Mouse (Mus musculus) liver, embryonic 14.5 days (tissue): Measurements from ENCODE around the gene Mrpl37. TPM values are rescaled to one million over a fixed set of nuclear protein-coding genes. Genes with fewer than 3 reads are reported as not detected.

Experiments
- ATAC-seq: fragments of 200-750 bp; cut with Nextera tagmentation; 2 replicates; pipeline ENCODE4 v1.8.0; 2017; ENCODE audit warnings: moderate number of reproducible peaks, mild to moderate bottlenecking, moderate library complexity; ENCODE audit not compliant: insufficient read depth
- DNase-seq, 3 experiments: peaks; one replicate each; pipeline ENCODE4 v3.0.0-alpha.2; 2012 to 2013; ENCODE audit warnings: low read depth in 3 of 3, low spot score in 3 of 3
- H3K27ac ChIP-seq: fragments of 300-500 bp; sonication (generic); 2 replicates; pipeline ENCODE4 v1.5.1; 2014; ENCODE audit warnings: moderate library complexity, mild to moderate bottlenecking, control low read depth, inconsistent platforms
- H3K27me3 ChIP-seq: fragments of 300-500 bp; sonication (generic); 2 replicates; pipeline ENCODE4 v1.6.1; 2014; ENCODE audit warnings: mild to moderate bottlenecking, low read length, moderate library complexity; ENCODE audit not compliant: control insufficient read depth, insufficient read depth
- H3K36me3 ChIP-seq: fragments of 300-500 bp; sonication (generic); replicated peaks from 2 replicates; pipeline ENCODE4 v1.6.1; 2014; ENCODE audit warnings: low read depth; ENCODE audit not compliant: control insufficient read depth, insufficient read depth
- H3K4me1 ChIP-seq, 2 experiments: fragments of 200-500 bp in 1 of 2; fragments of 300-500 bp in 1 of 2; sonication (generic) in 1 of 2; replicated peaks; 2 replicates each; pipeline ENCODE4 v1.6.1; 2012 to 2014; ENCODE audit warnings: antibody characterized with exemption in 1 of 2, inconsistent platforms in 1 of 2, low read length in 1 of 2; ENCODE audit not compliant: control insufficient read depth in 2 of 2, insufficient read depth in 2 of 2
- H3K4me2 ChIP-seq: fragments of 300-500 bp; sonication (generic); 2 replicates; pipeline ENCODE4 v1.6.1; 2014; ENCODE audit warnings: low read depth, mild to moderate bottlenecking, control low read depth, moderate library complexity
- H3K4me3 ChIP-seq, 2 experiments: fragments of 200-500 bp in 1 of 2; fragments of 300-500 bp in 1 of 2; sonication (generic) in 1 of 2; 2 replicates each; pipeline ENCODE4 v1.5.1; 2012 to 2014; ENCODE audit warnings: low read depth in 2 of 2, low read length in 2 of 2, mild to moderate bottlenecking in 2 of 2, control low read depth in 1 of 2, inconsistent platforms in 1 of 2, moderate library complexity in 1 of 2; ENCODE audit not compliant: insufficient read depth in 1 of 2
- H3K9ac ChIP-seq: fragments of 300-500 bp; sonication (generic); replicated peaks from 2 replicates; pipeline ENCODE4 v1.6.1; 2014; ENCODE audit warnings: mild to moderate bottlenecking, control low read depth, moderate library complexity
- H3K9me3 ChIP-seq: fragments of 300-500 bp; sonication (generic); 2 replicates; pipeline ENCODE4 v1.6.1; 2016; ENCODE audit warnings: low read length, mixed read lengths; ENCODE audit not compliant: control insufficient read depth
- CTCF ChIP-seq: IDR thresholded peaks from 2 replicates; pipeline ENCODE4 v1.5.1; 2016; ENCODE audit warnings: antibody characterized with exemption, low read depth, control low read depth
- EP300 ChIP-seq: IDR thresholded peaks from 2 replicates; pipeline ENCODE4 v1.6.1; 2016; ENCODE audit warnings: antibody characterized with exemption, low read depth
- WGBS: fragments of 180-500 bp; shearing (Covaris S2); extraction: QIAGEN DNeasy Blood & Tissue Kit; methylation state at CpG from one replicate; pipeline ENCODE4 v1.1.7; 2014; ENCODE audit not compliant: insufficient replicate concordance; 5-methylcytosine and 5-hydroxymethylcytosine counted together
- polyA plus RNA-seq, 2 experiments: library from polyadenylated mRNA; depleted of rRNA in 1 of 2; stranded (reverse) in 1 of 2; unstranded in 1 of 2; fragments of >200 nt; fragmentation: Nextera tagmentation in 1 of 2; extraction: Ambion mirVana in 1 of 2; gene quantifications; 2 replicates each; pipeline versions ENCODE4 v1.2.1 to v1.2.3; 2012 to 2014

The Mrpl37 gene
- polyA plus RNA-seq, 2 experiments = 36.4 to 57.9 TPM

DNA sequence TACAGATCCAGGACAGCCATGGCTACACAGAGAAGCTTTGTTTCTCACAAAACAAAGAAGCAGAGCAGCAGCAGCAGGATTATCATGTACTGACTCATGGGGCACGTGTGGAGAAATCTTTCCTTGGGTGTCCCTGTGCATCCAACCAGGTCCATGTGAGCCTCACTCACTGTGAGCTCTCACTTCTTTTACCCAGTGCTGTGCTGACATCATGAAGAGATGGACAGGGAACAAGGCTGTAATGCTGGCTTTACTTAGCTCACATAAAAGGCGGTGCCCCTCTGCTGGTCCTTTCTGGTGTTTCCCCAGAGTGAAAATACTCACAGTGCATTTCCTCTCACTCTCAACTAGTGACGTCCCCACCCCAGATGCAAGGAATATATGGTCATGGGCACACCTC, 45.2 kb downstream of the Mrpl37 start:
- no peak for TF ChIP-seq EP300
- no peak for TF ChIP-seq CTCF
- Histone ChIP-seq H3K4me1 (peaks cover 0 to 8% of the 10 kb centered on the region in 2 experiments; a peak in 2 of 4 replicates), H3K27me3 (no peaks in the 10 kb centered on the region), H3K36me3 (no peaks in the 10 kb centered on the region), H3K27ac (no peak overlapping the region), H3K4me2 (no peak overlapping the region), H3K4me3 (no peak overlapping the region), H3K9ac (no peak overlapping the region), H3K9me3 (no peaks in the 10 kb centered on the region)
- ATAC-seq (no peak; the same call in 1 of the 2 replicates), DNase-seq (no peak)
- 69% methylated on average over 3 of the region's 3 CpGs for WGBS

DNA sequence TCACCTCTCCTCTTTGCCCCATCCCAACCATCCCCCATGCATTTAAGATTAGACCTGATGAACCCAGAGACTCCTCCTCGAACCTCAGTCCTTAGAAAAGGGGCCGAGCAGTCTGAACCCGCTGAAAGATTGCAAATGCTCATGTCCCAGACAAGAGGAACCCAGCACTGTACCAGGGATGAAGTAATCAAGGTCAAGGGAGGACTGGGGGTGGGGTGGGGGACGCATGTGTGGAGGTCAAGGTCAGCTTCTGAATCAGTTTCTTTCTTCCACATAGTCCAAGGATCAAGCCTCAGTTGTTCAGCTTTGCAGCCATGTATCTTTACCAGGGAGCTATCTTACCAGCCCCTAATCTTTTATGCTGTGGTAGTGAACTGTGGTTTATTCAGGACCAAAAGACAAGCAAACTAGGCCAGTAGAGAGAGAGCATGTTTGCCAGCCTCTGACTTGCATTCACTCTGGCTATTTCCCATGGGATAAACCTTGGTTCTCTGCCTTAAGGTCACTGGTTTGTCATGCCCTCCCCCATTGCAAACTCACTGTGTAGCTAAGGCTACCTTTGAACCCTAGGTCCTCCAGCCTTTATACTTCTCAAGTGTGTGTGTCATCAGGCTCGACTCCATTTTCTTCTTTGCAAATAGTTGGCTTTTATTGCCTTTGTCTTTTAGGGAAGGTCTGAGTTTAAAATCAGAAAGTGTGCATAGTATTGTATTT, 46.2 kb downstream of the Mrpl37 start:
- 64% methylated on average over 5 of the region's 5 CpGs for WGBS
- no peaks in the 10 kb centered on the region for H3K9me3 ChIP-seq
- H3K9ac ChIP-seq = no peak overlapping the region
- DNase-seq (no peak), ATAC-seq (no peak)
- H3K4me1 ChIP-seq = peaks cover 0 to 8% of the 10 kb centered on the region in 2 experiments; a peak in 2 of 4 replicates
- TF ChIP-seq EP300 = no peak
- TF ChIP-seq CTCF = no peak
- H3K36me3 ChIP-seq = no peaks in the 10 kb centered on the region
- no peak overlapping the region for H3K27ac ChIP-seq
- H3K4me3 ChIP-seq = no peak overlapping the region
- no peak overlapping the region for H3K4me2 ChIP-seq
- no peaks in the 10 kb centered on the region for H3K27me3 ChIP-seq

DNA sequence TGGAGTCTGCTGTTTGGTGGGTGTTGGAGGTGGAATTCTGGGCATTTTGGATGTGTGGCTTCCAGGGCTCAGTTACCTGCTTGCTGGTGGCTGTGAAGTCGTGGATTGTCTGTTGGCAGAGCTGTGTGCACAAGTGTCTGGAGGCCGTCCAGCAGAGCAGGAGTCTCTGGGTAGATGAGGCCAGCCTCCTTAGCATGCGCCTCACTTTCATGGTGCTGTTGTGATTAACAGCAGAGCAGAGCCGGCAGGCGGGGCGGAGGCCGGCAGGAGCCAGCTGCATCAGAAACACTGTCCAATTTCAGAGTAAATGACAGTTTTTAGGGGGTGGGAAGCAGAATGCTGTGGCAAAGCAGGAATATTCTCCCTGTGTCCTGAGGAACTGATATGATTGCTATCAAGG, 47.6 kb downstream of the Mrpl37 start:
- no peak for DNase-seq
- Histone ChIP-seq H3K27me3 (no peaks in the 10 kb centered on the region), H3K9ac (no peak overlapping the region), H3K9me3 (no peaks in the 10 kb centered on the region), H3K36me3 (no peaks in the 10 kb centered on the region), H3K4me2 (no peak overlapping the region), H3K4me1 (peaks cover 0 to 8% of the 10 kb centered on the region in 2 experiments; a peak in 2 of 4 replicates), H3K4me3 (no peak overlapping the region), H3K27ac (no peak overlapping the region)
- WGBS = 79% methylated on average over 7 of the region's 7 CpGs
- ATAC-seq = no peak
- TF ChIP-seq EP300 (no peak), CTCF (no peak)

DNA sequence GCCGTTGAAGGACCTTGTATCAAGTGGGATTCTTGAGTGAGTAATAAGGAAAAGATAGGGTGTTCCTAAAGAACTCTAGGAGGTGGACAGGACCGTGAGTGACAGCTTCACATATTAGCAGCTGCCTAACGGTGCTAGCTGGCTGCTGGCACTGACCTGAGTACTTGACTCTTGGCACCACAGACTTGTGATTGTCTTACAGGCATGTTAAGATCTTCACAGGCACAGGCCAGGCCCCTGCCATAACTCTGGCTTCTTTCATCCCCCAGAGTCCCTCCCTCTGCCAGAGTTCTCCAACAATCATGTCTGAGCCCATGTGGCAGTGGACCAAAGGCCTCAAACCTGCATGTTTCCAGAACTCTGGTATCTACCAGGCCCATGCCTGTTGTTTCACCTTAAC, 48.1 kb downstream of the Mrpl37 start:
- Histone ChIP-seq H3K9me3 (no peaks in the 10 kb centered on the region), H3K4me3 (no peak overlapping the region), H3K9ac (no peak overlapping the region), H3K36me3 (no peaks in the 10 kb centered on the region), H3K27me3 (no peaks in the 10 kb centered on the region), H3K4me1 (peaks cover 0 to 8% of the 10 kb centered on the region in 2 experiments; a peak in 2 of 4 replicates), H3K4me2 (no peak overlapping the region), H3K27ac (no peak overlapping the region)
- no peak for TF ChIP-seq CTCF
- no peak for TF ChIP-seq EP300
- 87% methylated on average over 3 of the region's 3 CpGs for WGBS
- ATAC-seq (no peak), DNase-seq (no peak)

DNA sequence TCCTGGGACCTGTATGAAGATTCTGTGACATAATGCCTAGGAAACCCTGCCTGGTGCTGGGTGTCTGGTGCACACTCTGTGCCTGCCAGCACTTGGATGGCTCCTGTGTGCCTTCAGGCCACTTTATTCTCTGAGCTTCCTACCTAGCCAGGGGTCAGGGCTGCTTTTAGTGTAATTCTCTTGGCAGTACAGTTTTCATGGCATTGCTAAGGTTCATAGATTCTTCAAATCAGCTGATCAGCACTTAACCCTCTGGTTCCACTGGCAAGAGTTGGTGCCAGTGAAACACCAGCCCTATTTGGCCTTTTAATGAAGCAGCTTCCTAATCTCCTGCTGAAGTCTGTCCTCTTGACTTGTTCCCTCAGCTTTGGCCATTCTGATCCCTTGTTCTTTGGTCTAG, 49.4 kb downstream of the Mrpl37 start:
- Histone ChIP-seq H3K4me2 (no peak overlapping the region), H3K36me3 (0 out of 2 replicates have a peak, but pooled peaks cover under 1% of the 10 kb centered on the region), H3K27ac (no peak overlapping the region), H3K4me1 (peaks cover 0 to 8% of the 10 kb centered on the region in 2 experiments; a peak in 2 of 4 replicates), H3K9ac (no peak overlapping the region), H3K27me3 (no peaks in the 10 kb centered on the region), H3K9me3 (no peaks in the 10 kb centered on the region), H3K4me3 (no peak overlapping the region)
- no peak for TF ChIP-seq CTCF
- no peak for DNase-seq
- no peak for ATAC-seq
